Mouse (Mus musculus) myocyte (in vitro differentiated cells): ENCODE measurements at regions not wholly inside any gene's neighbourhood (a gene's known extent, or its start where the extent isn't known, plus 50 kb on each side); places are given as distances from the start of the nearest gene placed in this dataset.

Experiments used
- H3K27me3 ChIP-seq: one replicate; pipeline ENCODE4 v1.6.1; 2011; ENCODE audit not compliant: control insufficient read depth, insufficient read depth, insufficient read length
- H3K36me3 ChIP-seq: one replicate; pipeline ENCODE4 v1.6.1; 2011; ENCODE audit not compliant: control insufficient read depth, insufficient read depth
- H3K4me2 ChIP-seq: one replicate; pipeline ENCODE4 v1.6.1; 2011; ENCODE audit warnings: low read depth, control low read depth
- H3K4me3 ChIP-seq: one replicate; pipeline ENCODE4 v1.5.1; 2011; ENCODE audit warnings: mild to moderate bottlenecking, control low read depth, moderate library complexity
- H3K79me2 ChIP-seq: one replicate; pipeline ENCODE4 v1.6.1; 2011; ENCODE audit not compliant: control insufficient read depth, insufficient read depth
- H3ac ChIP-seq: one replicate; pipeline ENCODE4 v1.6.1; 2011; ENCODE audit not compliant: control insufficient read depth, insufficient read length
- CEBPB ChIP-seq: IDR thresholded peaks from 2 replicates; pipeline ENCODE4 v1.6.1; 2011; ENCODE audit warnings: mild to moderate bottlenecking, moderate library complexity; ENCODE audit not compliant: poor library complexity, insufficient read depth, severe bottlenecking
- E2F4 ChIP-seq: IDR thresholded peaks from one replicate; pipeline ENCODE4 v1.6.1; 2011; ENCODE audit warnings: mild to moderate bottlenecking, control low read depth, moderate library complexity; ENCODE audit not compliant: insufficient read depth
- MAX ChIP-seq: IDR thresholded peaks from one replicate; pipeline ENCODE4 v1.6.1; 2011; ENCODE audit warnings: low read depth, mild to moderate bottlenecking, control low read depth
- MYOD1 ChIP-seq, 3 experiments: IDR thresholded peaks; one replicate each; pipeline ENCODE4 v1.6.1; 2011; ENCODE audit warnings: control low read depth in 2 of 3, low read depth in 2 of 3, mild to moderate bottlenecking in 2 of 3, moderate library complexity in 1 of 3; ENCODE audit not compliant: insufficient read length in 2 of 3, control insufficient read depth in 1 of 3
- MYOG ChIP-seq, 3 experiments: IDR thresholded peaks; one replicate each; pipeline ENCODE4 v1.6.1; 2011; ENCODE audit warnings: control low read depth in 2 of 3, low read depth in 2 of 3, mild to moderate bottlenecking in 2 of 3; ENCODE audit not compliant: insufficient read length in 2 of 3, control insufficient read depth in 1 of 3, insufficient read depth in 1 of 3
- POLR2A ChIP-seq: IDR thresholded peaks from one replicate; pipeline ENCODE4 v1.6.1; 2011; ENCODE audit warnings: low read depth, mild to moderate bottlenecking, control low read depth, moderate library complexity; ENCODE audit not compliant: insufficient read length
- POLR2AphosphoS2 ChIP-seq: IDR thresholded peaks from one replicate; pipeline ENCODE4 v1.6.1; 2011; ENCODE audit warnings: low read depth, control low read depth; ENCODE audit not compliant: insufficient read length
- REST ChIP-seq: IDR thresholded peaks from one replicate; pipeline ENCODE4 v1.6.1; 2011; ENCODE audit warnings: mild to moderate bottlenecking, control low read depth, moderate library complexity; ENCODE audit not compliant: insufficient read depth, insufficient read length
- SRF ChIP-seq: IDR thresholded peaks from one replicate; pipeline ENCODE4 v1.6.1; 2011; ENCODE audit warnings: low read depth; ENCODE audit not compliant: control insufficient read depth, insufficient read length
- TCF12 ChIP-seq: IDR thresholded peaks from one replicate; pipeline ENCODE4 v1.6.1; 2011; ENCODE audit warnings: mild to moderate bottlenecking, control low read depth; ENCODE audit not compliant: poor library complexity, insufficient read depth, severe bottlenecking
- TCF3 ChIP-seq: IDR thresholded peaks from one replicate; pipeline ENCODE4 v1.6.1; 2011; ENCODE audit warnings: low read depth, control low read depth; ENCODE audit not compliant: insufficient read length
- USF1 ChIP-seq: IDR thresholded peaks from one replicate; pipeline ENCODE4 v1.6.1; 2011; ENCODE audit warnings: low read depth, mild to moderate bottlenecking, control low read depth, moderate library complexity

DNA sequence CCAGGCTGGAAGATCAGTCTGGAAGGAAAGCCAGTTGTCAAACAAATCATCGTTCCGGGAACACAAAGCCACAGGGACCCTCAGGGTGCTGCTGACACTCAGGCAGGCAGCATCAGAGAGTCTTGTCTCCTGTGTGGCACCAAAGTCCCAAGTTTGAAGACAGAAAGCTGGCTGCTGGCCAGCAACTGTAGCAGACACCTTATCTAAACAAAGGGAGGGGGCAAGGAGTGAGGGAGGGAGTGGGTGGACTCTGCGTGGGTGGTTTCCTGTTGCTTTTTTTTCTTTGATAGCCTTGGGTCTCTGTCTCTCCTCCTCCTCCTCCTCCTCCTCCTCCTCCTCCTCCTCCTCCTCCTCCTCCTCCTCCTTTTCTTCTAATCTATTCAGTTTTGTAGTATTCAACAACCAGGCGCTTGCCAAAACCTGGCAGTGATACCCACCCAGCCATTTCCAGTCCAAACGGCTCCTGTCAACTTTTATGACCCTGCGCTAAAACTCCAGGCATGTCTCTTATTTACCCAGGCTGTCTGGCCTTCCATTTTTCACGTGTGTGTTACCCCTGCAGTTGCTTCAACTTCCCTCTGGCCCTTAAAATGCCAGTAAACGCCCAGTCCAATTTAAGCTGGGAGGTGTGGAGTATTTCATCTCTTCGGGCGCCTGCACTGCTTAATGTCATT is 266.4 kb downstream of the Bcor start:
- H3K4me3 ChIP-seq, result no peak overlapping the region
- no peak overlapping the region for H3K4me2 ChIP-seq
- no peaks in the 10 kb centered on the region for H3K79me2 ChIP-seq
- no peaks in the 10 kb centered on the region for H3K27me3 ChIP-seq
- no peak overlapping the region for H3ac ChIP-seq
- H3K36me3 ChIP-seq, result no peaks in the 10 kb centered on the region
- TF ChIP-seq MYOD1 (IDR thresholded peaks at IDR 0.05; ENCODE audit: control insufficient read depth in 1 of 3, insufficient read length in 2 of 3, low read depth in 2 of 3) (no peak), SRF (no peak), MYOG (IDR thresholded peaks at IDR 0.05; ENCODE audit: control insufficient read depth in 1 of 3, insufficient read depth in 1 of 3, insufficient read length in 2 of 3, low read depth in 2 of 3) (no peak), POLR2AphosphoS2 (no peak), MAX (no peak), USF1 (no peak), REST (no peak), POLR2A (no peak), E2F4 (no peak)

DNA sequence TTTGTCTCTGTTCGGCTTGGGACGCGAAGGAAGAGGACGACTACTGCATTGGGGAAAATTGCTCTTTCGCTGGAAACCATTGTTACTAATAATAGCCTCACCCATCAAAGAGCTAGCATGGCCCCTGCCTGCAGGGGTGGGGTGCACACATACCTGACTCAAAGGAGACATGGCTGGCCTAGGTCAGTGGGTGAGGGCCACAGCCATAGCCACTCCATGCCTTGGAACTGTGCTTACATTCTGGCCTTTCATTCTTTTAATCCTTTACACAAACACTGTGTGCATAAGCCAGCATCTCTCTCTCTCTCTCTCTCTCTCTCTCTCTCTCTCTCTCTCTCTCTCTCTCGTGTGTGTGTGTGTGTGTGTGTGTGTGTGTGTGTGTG is 265.9 kb downstream of the Bcor start:
- TF ChIP-seq POLR2AphosphoS2, result no peak
- TF ChIP-seq POLR2A, result no peak
- TF ChIP-seq TCF12, result no peak
- no peak for TF ChIP-seq E2F4
- TF ChIP-seq MAX, result no peak
- no peak for TF ChIP-seq USF1
- TF ChIP-seq REST, result no peak
- no peak for TF ChIP-seq CEBPB
- TF ChIP-seq TCF3, result no peak
- no peak overlapping the region for H3K4me2 ChIP-seq
- no peaks in the 10 kb centered on the region for H3K36me3 ChIP-seq
- no peak overlapping the region for H3ac ChIP-seq
- H3K4me3 ChIP-seq, result no peak overlapping the region
- no peaks in the 10 kb centered on the region for H3K27me3 ChIP-seq
- H3K79me2 ChIP-seq, result no peaks in the 10 kb centered on the region

DNA sequence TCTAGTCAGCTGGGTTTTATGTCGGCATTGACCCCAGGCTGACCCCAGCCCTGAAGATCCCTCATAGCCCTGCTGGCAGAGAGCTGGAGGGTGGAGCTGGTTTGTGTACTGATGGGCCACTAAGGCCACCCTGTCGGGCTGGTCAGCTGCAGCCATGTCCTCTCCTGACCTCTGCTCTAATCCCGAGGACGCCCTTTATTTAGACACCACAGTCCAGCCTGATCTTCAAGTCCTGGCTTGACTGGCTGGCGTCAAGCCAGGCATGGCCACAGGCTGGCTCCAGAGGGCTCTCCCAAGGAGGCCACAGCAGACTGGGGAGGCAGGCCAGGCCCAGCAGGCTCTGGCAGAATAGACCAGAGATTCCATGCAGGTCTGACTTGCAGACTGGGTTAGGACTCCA is 264.8 kb downstream of the Bcor start:
- TF ChIP-seq MYOG (IDR thresholded peaks at IDR 0.05; ENCODE audit: control insufficient read depth in 1 of 3, insufficient read depth in 1 of 3, insufficient read length in 2 of 3, low read depth in 2 of 3) (peak in 1 of 3 experiments; percentile 54), POLR2AphosphoS2 (no peak)
- Histone ChIP-seq H3K27me3 (no peaks in the 10 kb centered on the region), H3K36me3 (no peaks in the 10 kb centered on the region), H3ac (no peak overlapping the region), H3K4me3 (no peak overlapping the region), H3K79me2 (no peaks in the 10 kb centered on the region), H3K4me2 (no peak overlapping the region)

DNA sequence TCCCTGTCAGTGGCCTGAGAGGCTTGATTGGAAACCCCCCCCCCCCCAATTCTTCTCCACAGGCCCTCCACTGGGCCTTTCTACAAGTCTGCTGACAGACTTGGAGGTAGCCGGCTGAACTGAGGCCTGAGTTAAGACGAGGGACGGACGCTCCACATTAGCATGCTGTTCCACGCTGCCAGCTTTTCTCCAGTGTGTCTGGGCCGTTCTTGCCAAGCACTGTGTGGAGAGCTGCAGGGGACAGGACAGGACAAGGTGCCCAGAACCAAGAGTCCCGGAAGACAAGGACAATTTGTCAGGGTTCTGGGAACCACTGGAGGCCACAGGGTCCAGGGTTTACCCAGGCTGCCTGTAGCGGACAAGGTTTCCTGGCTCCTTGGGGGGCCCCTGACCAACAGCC is 261.9 kb downstream of the Bcor start:
- Histone ChIP-seq H3K27me3 (no peaks in the 10 kb centered on the region), H3K79me2 (no peaks in the 10 kb centered on the region), H3K4me3 (no peak overlapping the region), H3K36me3 (no peaks in the 10 kb centered on the region), H3ac (no peak overlapping the region), H3K4me2 (no peak overlapping the region)
- TF ChIP-seq MYOG (IDR thresholded peaks at IDR 0.05; ENCODE audit: control insufficient read depth in 1 of 3, insufficient read depth in 1 of 3, insufficient read length in 2 of 3, low read depth in 2 of 3) (no peak), POLR2AphosphoS2 (no peak), TCF12 (no peak), CEBPB (no peak)

DNA sequence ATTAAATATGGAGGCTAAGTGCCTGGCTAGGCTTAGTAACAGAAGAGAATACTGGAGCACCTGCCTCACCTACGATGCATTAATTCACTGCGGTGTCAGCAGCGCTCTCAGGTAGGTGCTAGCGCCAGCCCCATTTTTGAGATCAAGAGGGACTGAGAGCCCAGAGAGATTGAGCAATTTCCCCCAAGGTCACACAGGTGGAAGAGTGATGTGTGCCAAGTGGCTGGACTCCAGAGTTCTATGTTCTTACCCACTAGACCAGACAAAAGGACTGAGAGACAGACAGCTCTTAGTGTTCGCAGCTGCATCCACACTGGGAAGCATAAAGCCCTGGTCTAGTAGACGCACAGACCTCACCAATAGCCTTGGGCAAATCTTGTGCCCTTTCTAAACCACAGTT is 261.1 kb downstream of the Bcor start:
- no peak overlapping the region for H3ac ChIP-seq
- H3K27me3 ChIP-seq, result no peaks in the 10 kb centered on the region
- H3K79me2 ChIP-seq, result no peaks in the 10 kb centered on the region
- H3K4me2 ChIP-seq, result no peak overlapping the region
- H3K36me3 ChIP-seq, result no peaks in the 10 kb centered on the region
- no peak for TF ChIP-seq CEBPB
- no peak for TF ChIP-seq TCF3
- no peak for TF ChIP-seq SRF
- no peak for TF ChIP-seq POLR2AphosphoS2
- no peak for TF ChIP-seq E2F4
- no peak for TF ChIP-seq TCF12
- TF ChIP-seq USF1, result no peak
- no peak for TF ChIP-seq POLR2A
- TF ChIP-seq MYOG (IDR thresholded peaks at IDR 0.05; ENCODE audit: control insufficient read depth in 1 of 3, insufficient read depth in 1 of 3, insufficient read length in 2 of 3, low read depth in 2 of 3), result no peak
- TF ChIP-seq REST, result no peak
- TF ChIP-seq MAX, result no peak
- TF ChIP-seq MYOD1 (IDR thresholded peaks at IDR 0.05; ENCODE audit: control insufficient read depth in 1 of 3, insufficient read length in 2 of 3, low read depth in 2 of 3), result no peak
- H3K4me3 ChIP-seq, result no peak overlapping the region
